Mouse (Mus musculus): ENCODE measurements around the gene Rasl10a.

Rasl10a gene

GRCm38 (mm10) chr11:5057856-5058641 lies at the start of gene Rasl10a:
Rasl10a (plus strand) TSS chr11:5058128.
- DNase-seq (ENCODE audit: extremely low spot score, low read depth, low spot score) = no peak

DNA sequence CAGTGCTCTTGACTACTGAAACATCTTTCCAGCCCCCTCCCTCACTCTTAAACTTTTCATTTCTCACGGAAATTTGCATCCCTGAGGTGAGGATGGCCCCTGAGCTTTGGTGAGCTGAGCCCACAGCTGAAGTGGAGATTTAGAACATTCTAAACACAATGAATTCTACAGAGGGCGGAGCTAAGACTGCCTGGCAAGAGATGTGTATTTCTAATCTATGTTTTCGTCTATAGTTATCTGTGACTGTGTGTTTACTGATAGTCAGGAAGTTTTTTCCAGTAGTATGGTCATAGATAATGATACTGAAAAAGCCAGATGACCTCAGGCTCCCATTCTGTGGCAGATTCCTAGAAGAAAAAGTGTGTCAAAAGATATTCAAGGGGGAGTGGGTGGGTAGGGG lies 49.1 kb upstream of the Rasl10a start:
- DNase-seq (ENCODE audit: extremely low spot score, low read depth, low spot score) = no peak

DNA sequence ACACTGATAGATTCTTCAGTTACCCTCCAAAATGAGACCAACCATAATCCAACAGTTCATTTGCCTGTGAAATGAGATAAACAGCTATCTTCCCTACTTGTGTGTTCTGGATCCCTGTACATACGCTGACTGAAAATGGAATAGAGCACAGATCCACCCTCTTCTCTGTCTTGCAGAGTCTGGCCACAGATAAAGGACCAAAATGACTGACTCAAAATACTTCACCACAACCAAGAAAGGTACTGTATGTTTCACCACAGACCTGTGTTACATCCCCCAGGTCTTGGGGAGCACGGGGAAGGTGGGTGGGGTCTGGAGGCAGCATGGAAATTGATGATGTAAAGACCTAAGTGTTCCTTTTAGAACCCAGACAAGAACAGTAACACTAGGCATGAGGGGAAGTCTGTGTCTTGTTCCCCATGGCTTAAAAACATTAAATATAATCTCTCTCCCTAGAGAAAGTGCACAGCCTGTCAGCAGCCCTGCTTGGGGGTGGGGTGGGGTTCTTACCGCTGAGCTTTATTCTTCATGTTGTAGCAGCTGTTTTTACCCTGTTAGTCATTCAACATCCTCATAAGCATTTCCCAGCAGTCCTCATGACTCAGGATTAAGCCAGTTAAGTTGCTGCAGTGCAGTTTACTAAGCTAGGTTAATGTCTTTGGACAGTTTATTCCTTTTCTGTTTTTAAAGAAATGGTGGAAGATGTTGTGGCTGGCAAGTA lies 48.4 kb upstream of the Rasl10a start:
- no peak for DNase-seq (ENCODE audit: extremely low spot score, low read depth, low spot score)

DNA sequence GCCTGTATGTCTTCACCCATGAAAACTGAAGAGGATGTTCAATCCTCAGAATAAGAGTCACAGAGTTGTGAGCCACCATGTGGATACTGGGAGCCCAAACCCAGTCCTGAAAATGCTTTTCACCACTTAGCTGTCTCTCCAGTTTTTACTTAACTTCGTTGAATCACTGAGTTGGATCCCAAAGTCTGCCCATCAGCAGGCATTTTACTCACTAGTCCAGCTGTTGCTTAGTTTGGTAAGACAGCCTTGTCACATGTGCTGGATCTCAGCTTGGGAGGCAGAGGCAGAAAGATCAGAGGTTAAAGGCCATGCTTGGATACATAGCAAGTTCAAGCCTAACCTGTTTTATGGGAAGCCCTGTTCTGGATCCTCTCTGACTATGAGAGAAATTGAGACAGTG lies 47.7 kb upstream of the Rasl10a start:
- no peak for DNase-seq (ENCODE audit: extremely low spot score, low read depth, low spot score)

DNA sequence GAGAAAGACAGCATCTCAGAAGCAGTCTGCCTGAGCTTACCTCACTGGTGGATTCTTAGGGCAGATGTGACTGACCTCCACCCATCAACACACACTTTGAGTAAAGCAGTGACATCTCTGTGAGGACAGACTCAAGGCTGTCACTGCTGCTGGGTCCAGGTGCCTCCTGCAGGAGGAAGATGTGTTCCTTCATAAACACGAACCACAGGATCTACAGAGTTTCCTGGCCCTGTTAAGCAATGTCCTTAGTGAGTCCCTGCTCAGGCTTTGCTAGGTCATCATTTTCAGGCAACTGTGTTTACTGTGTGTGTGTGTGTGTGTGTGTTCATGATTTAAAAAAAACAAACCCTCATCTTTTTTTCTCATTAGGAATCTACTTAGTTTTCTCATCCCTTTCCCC lies 46.4 kb upstream of the Rasl10a start:
- DNase-seq (ENCODE audit: extremely low spot score, low read depth, low spot score) = no peak

GRCm38 (mm10) chr11:5012213-5012715 lies 45.7 kb upstream of the Rasl10a start:
- DNase-seq (ENCODE audit: extremely low spot score, low read depth, low spot score) = no peak

GRCm38 (mm10) chr11:5015720-5016119 lies 42.2 kb upstream of the Rasl10a start:
- no peak for DNase-seq (ENCODE audit: extremely low spot score, low read depth, low spot score)

- DNase-seq (ENCODE audit: extremely low spot score, low read depth, low spot score) = no peak
Measured at GRCm38 (mm10) chr11:5016286-5016685, 41.6 kb upstream of the Rasl10a start.

GRCm38 (mm10) chr11:5017506-5017905 lies 40.4 kb upstream of the Rasl10a start:
- no peak for DNase-seq (ENCODE audit: extremely low spot score, low read depth, low spot score)

- no peak for DNase-seq (ENCODE audit: extremely low spot score, low read depth, low spot score)
Measured at GRCm38 (mm10) chr11:5025108-5025507, 32.8 kb upstream of the Rasl10a start.

DNA sequence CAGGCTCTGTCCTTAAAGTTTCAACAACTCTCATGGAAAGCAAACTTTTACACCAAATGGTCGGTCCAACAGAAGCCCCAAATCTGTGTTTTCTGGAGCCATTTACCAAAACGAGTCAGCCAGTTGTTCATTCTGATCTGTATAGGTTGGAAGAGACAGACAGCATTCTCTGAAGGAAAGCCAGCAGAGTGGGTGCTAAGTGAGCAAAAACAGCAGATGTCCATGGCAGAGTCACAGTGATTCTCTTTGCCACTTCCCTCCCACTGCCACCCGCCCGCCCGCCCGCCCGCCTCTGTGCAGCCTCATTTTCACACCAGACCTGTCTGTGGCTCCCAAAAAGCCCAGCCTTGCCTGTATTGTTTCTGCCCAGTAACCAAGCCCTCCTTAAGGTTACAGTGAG lies 29.7 kb upstream of the Rasl10a start:
- no peak for DNase-seq (ENCODE audit: extremely low spot score, low read depth, low spot score)

- no peak for DNase-seq (ENCODE audit: extremely low spot score, low read depth, low spot score)
Measured at GRCm38 (mm10) chr11:5032706-5033105, 25.2 kb upstream of the Rasl10a start.

DNA sequence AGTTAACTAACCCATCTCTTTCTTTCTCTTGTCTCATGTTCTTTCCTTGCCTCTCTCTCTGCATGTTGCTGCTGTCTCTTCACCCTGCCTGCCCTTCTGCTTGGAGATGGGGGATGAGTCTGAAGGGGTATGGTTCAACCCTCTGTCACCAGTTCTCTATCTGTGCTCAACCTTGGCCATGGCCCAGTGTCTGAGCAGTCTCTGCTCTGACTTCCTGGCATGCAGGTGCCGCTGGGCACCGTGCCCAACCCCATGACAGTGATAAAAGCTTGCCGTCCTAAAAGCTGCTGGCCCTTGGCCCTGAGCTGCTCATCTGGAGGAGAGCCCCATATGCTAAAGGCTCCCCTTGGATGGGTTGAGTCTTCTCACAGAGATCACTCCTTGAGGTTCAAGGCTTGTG lies 24.8 kb upstream of the Rasl10a start:
- no peak for DNase-seq (ENCODE audit: extremely low spot score, low read depth, low spot score)

DNA sequence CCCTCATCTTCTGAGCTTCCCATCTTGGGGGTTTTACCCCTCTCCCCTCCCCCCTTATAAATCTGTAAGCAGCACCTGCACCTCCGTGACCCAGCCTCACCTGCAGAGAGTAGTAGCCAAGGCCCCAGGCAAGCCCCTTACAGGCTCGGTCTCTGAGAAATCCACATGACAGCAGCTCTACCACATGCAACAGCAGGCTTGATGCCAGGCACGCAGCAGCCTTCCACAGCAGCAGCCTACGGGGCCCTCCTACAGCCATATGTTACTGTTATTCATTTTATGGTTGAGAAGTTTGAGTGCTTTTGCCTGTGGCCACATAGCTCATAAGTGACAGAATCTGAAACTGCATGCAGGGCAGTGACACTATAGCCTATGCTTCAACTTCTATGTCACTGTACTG lies 22.5 kb upstream of the Rasl10a start:
- DNase-seq (ENCODE audit: extremely low spot score, low read depth, low spot score) = no peak

- no peak for DNase-seq (ENCODE audit: extremely low spot score, low read depth, low spot score)
Measured at GRCm38 (mm10) chr11:5037146-5037854, 20.6 kb upstream of the Rasl10a start.

GRCm38 (mm10) chr11:5040585-5040984 lies 17.3 kb upstream of the Rasl10a start:
- DNase-seq (ENCODE audit: extremely low spot score, low read depth, low spot score) = no peak

- DNase-seq (ENCODE audit: extremely low spot score, low read depth, low spot score) = no peak
Measured at GRCm38 (mm10) chr11:5041144-5041780, 16.7 kb upstream of the Rasl10a start.

DNA sequence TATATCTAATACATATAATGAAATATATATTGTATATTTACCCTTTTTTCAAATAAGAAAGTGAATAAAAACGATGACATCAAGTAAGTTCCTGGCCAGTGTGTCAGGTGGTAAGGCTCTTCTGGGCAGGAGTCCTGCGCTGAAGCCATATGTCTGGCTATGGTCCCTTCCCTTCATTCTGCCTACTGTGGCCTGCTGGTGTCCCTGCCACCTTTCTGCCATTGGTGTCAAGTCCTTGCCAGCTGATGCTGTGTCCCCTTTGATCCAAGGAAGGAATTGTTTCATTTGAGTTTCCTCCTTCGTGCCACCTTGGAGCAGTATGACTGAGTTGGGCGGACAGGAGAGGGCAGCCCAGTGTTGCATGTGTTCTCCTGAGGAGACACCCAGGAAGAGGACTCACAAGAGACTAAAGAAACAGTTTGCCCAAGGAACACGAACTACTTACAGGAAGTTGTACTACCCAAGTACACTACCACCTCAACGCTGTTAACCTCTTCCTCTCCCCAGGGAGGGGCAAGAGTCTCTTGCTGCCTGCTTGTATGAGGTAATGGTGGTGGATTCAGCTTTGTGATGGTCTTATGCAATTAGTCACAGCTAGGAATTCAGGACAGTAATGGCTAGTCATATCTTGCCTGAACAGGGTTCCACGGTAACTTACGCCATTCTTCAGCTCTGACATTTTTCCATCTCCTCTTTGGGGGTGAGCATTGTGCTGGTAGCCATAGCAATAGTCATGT lies 15.1 kb upstream of the Rasl10a start:
- no peak for DNase-seq (ENCODE audit: extremely low spot score, low read depth, low spot score)

GRCm38 (mm10) chr11:5046321-5046926 lies 11.5 kb upstream of the Rasl10a start:
- DNase-seq (ENCODE audit: extremely low spot score, low read depth, low spot score) = no peak

DNA sequence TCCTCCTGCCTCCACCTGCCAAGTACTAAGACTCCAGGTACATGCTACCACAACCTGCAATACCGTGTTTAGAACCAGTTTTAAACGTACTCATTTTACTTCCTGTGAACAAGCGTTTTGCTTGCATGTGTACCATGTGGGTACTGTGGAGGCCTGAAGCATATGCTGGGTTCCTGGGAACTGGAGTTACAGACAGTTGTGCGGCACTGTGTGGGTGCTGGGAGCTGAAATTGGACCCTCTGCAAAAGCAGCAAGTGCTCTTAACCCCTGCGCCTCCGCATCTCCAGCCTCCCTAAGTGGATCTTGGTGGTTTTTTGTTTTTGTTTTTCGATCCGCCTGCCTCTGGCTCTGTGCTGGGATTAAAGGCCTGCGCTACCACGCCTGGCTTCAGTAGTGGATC lies 6.3 kb upstream of the Rasl10a start:
- no peak for DNase-seq (ENCODE audit: extremely low spot score, low read depth, low spot score)

Data from hindlimb bud, embryonic 11.5 days (tissue).